Mouse (Mus musculus) thymus, adult 2 months (tissue): ENCODE results near the gene Lamc2. TPM values are rescaled to one million over a fixed set of nuclear protein-coding genes. Genes with fewer than 3 reads are reported as not detected.

Experiments used
- DNase-seq: peaks from one replicate; pipeline ENCODE4 v3.0.0; 2021
- H3K27ac ChIP-seq: fragments of 200-500 bp; 2 replicates; pipeline ENCODE4 v1.5.1; 2012; ENCODE audit warnings: low read length, control low read depth; ENCODE audit not compliant: control insufficient read depth, insufficient read depth
- H3K27me3 ChIP-seq: fragments of 200-500 bp; 2 replicates; pipeline ENCODE4 v1.6.1; 2012; ENCODE audit warnings: mild to moderate bottlenecking, low read length, moderate library complexity, mixed read lengths; ENCODE audit not compliant: control insufficient read depth, insufficient read depth
- H3K36me3 ChIP-seq: fragments of 200-500 bp; 2 replicates; pipeline ENCODE4 v1.6.1; 2012; ENCODE audit warnings: mild to moderate bottlenecking, low read length, moderate library complexity; ENCODE audit not compliant: control insufficient read depth, insufficient read depth
- H3K4me1 ChIP-seq: fragments of 200-500 bp; replicated peaks from 2 replicates; pipeline ENCODE4 v1.6.1; 2012; ENCODE audit warnings: low read length; ENCODE audit not compliant: control insufficient read depth, insufficient read depth
- H3K4me3 ChIP-seq: fragments of 200-500 bp; 2 replicates; pipeline ENCODE4 v1.5.1; 2012; ENCODE audit warnings: mild to moderate bottlenecking, low read length, control low read depth, moderate library complexity; ENCODE audit not compliant: control insufficient read depth, insufficient read depth
- CTCF ChIP-seq: fragments of 200-500 bp; IDR thresholded peaks from 2 replicates; pipeline ENCODE4 v1.5.1; 2012; ENCODE audit warnings: mild to moderate bottlenecking, control low read depth, low read length, moderate library complexity, borderline replicate concordance; ENCODE audit not compliant: control insufficient read depth, poor library complexity, insufficient read depth; ENCODE audit errors: extremely low read depth
- POLR2A ChIP-seq: fragments of 200-500 bp; IDR thresholded peaks from 2 replicates; pipeline ENCODE4 v1.6.1; 2012; ENCODE audit warnings: mild to moderate bottlenecking, low read length, control low read depth, moderate library complexity; ENCODE audit not compliant: control insufficient read depth, poor library complexity, insufficient read depth; ENCODE audit errors: extremely low read depth
- WGBS: fragments of 180-500 bp; shearing (Covaris S2); methylation state at CpG from one replicate; pipeline ENCODE4 v1.1.7; 2018; 5-methylcytosine and 5-hydroxymethylcytosine counted together
- polyA plus RNA-seq: library from polyadenylated mRNA; depleted of rRNA; stranded (reverse); fragments of >200 nt; gene quantifications from 2 replicates; pipeline ENCODE4 v1.2.3, GENCODE M21; 2012

Gene Lamc2
- polyA plus RNA-seq, 1 experiment = 9.9 TPM

GRCm38 (mm10) chr1:153171011-153171410, 15.2 kb downstream of the Lamc2 start:
- no peak overlapping the region for H3K27ac ChIP-seq
- H3K36me3 ChIP-seq = no peaks in the 10 kb centered on the region
- no peaks in the 10 kb centered on the region for H3K27me3 ChIP-seq
- no peaks in the 10 kb centered on the region for H3K4me1 ChIP-seq
- DNase-seq = no peak
- no peak overlapping the region for H3K4me3 ChIP-seq
- 93% methylated on average over 10 of the region's 10 CpGs for WGBS
- no peak for TF ChIP-seq POLR2A
- no peak for TF ChIP-seq CTCF

- TF ChIP-seq POLR2A (no peak), CTCF (no peak)
- H3K27me3 ChIP-seq = no peaks in the 10 kb centered on the region
- DNase-seq = no peak
- H3K27ac ChIP-seq = no peak overlapping the region
- 91% methylated on average over 5 of the region's 5 CpGs for WGBS
- H3K4me1 ChIP-seq = no peaks in the 10 kb centered on the region
- no peaks in the 10 kb centered on the region for H3K36me3 ChIP-seq
- H3K4me3 ChIP-seq = no peak overlapping the region
These were observed 18.0 kb downstream of the Lamc2 start for GRCm38 (mm10) chr1:153168293-153168692.

GRCm38 (mm10) chr1:153163831-153164230, 22.4 kb downstream of the Lamc2 start:
- Histone ChIP-seq H3K4me3 (no peak overlapping the region), H3K4me1 (no peaks in the 10 kb centered on the region), H3K36me3 (no peaks in the 10 kb centered on the region), H3K27me3 (no peaks in the 10 kb centered on the region), H3K27ac (no peak overlapping the region)
- WGBS = 93% methylated on average over 3 of the region's 3 CpGs
- TF ChIP-seq CTCF (no peak), POLR2A (no peak)
- DNase-seq = no peak

DNA sequence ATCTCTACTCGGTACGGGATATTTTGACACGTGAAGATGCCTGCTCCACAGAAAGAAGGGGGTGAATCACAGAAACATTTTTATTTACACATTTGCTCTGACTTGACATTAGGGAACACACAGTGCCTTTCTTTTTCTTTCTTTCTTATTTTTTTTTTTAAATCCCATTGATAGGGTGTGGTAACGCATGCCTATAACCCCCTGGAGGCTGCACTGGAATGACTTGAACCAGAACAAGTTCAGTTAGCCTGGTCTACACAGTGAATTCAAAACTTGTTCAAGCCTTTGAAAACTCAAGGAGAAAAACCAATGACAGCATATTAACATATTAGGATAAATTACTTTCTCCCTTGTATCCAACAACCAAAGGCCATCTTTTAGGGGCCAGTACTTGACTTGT, 27.1 kb downstream of the Lamc2 start:
- Histone ChIP-seq H3K27me3 (no peaks in the 10 kb centered on the region), H3K4me3 (no peak overlapping the region), H3K36me3 (no peaks in the 10 kb centered on the region), H3K27ac (no peak overlapping the region), H3K4me1 (no peaks in the 10 kb centered on the region)
- WGBS = 97% methylated on average over 4 of the region's 4 CpGs
- TF ChIP-seq POLR2A (no peak), CTCF (no peak)
- no peak for DNase-seq

DNA sequence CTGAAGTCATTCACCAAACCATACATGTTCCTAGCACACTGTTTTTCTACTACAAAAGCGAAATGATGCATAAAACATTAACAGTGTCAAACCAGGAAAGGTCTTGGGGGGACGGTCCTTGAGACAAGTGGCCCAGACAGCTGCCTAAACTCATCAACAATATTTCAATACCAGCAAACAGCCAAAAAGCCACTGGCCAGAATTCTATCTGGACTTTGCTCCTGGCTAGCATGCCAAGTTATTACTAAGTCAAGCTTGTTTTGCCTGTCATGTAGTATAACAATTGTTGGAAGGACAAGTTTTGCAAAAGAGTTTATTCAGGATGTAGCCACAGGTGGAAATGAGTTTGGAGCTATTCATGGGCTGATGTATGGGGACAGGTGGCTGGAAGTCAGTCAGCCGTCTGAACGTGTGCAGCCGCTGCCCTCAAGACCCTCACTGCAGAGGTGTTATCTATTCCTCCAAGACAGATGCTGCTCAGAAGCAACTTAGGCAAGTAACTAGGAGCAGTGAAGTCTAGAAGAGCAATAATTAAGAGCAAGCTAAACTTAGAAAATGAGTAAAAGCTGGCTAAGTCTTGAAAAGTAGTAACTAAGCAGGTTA, 29.1 kb downstream of the Lamc2 start:
- 92% methylated on average over 5 of the region's 5 CpGs for WGBS
- no peak for DNase-seq
- TF ChIP-seq CTCF = no peak
- no peak for TF ChIP-seq POLR2A
- Histone ChIP-seq H3K27ac (no peak overlapping the region), H3K4me1 (peaks cover 7% of the 10 kb centered on the region), H3K36me3 (no peaks in the 10 kb centered on the region), H3K27me3 (no peaks in the 10 kb centered on the region), H3K4me3 (no peak overlapping the region)

GRCm38 (mm10) chr1:153155364-153155763, 30.9 kb downstream of the Lamc2 start:
- no peaks in the 10 kb centered on the region for H3K36me3 ChIP-seq
- H3K4me1 ChIP-seq = peaks cover 7% of the 10 kb centered on the region
- no peak overlapping the region for H3K4me3 ChIP-seq
- no peaks in the 10 kb centered on the region for H3K27me3 ChIP-seq
- no peak for DNase-seq
- WGBS = 94% methylated on average over 8 of the region's 8 CpGs
- no peak overlapping the region for H3K27ac ChIP-seq
- no peak for TF ChIP-seq POLR2A
- TF ChIP-seq CTCF = no peak
